Mouse (Mus musculus): ENCODE data around the gene Wif1. TPM values are rescaled to one million over a fixed set of nuclear protein-coding genes. Genes with fewer than 3 reads are reported as not detected.

Gene Wif1
- polyA plus RNA-seq, 1 experiment from 2014 or later, result 1.5 TPM

DNA sequence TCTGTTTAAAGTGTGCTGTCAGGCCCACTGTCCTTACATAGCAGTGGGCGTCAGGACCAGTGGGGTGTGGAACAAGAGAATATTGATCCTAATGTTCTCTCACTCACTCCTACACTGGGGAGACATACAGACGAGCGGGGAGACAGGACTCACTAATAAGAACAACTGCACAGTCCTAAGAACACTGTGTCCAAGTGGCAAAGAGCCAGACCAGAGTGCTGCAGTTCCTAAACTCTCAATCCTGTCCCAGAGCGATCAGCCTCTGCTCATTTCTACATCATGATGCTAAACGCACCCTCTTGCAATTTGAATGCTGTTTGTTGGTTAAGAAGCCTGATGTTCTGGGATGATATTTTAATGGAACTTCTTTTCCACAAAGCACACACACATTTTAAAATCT lies 54.9 kb downstream of the Wif1 start:
- no peaks in the 10 kb centered on the region for H3K9me3 ChIP-seq
- H3K27ac ChIP-seq, result no peak overlapping the region
- H3K36me3 ChIP-seq, result no peaks in the 10 kb centered on the region
- DNase-seq (ENCODE audit: low spot score), result no peak
- peaks cover 13% of the 10 kb centered on the region for H3K4me1 ChIP-seq (replicated peaks)
- no peak overlapping the region for H3K4me3 ChIP-seq
- WGBS, result 77% methylated on average over 5 of the region's 5 CpGs
- H3K27me3 ChIP-seq (ENCODE audit: insufficient read depth, poor library complexity, severe bottlenecking), result no peaks in the 10 kb centered on the region

DNA sequence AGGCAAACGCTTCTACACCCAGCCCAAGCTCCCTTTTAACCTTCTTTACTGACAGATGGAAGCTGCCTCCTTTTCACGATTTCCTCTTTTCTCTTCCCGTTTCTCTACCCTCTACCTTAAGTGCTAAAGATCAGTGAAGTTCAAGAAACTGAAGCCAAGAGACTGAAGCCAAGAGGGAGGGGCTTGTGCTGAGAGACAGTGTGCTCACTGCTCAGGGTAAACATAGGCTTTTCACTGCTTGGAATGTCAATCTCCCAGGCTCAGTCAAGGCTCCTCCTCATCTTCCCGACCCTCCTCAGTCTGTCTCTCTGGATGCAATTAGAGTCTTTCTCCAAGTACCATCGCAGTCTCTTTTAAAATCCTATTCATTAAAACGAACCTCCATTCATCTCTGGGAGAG lies 55.6 kb downstream of the Wif1 start:
- no peak for DNase-seq (ENCODE audit: low spot score)
- Histone ChIP-seq H3K27ac (no peak overlapping the region), H3K4me3 (0 out of 2 replicates have a peak overlapping the region, but pooled peaks have one; percentile 22), H3K9me3 (no peaks in the 10 kb centered on the region), H3K4me1 (replicated peaks) (peaks cover 13% of the 10 kb centered on the region), H3K36me3 (no peaks in the 10 kb centered on the region), H3K27me3 (ENCODE audit: insufficient read depth, poor library complexity, severe bottlenecking) (no peaks in the 10 kb centered on the region)
- WGBS, result 9% methylated on average over 6 of the region's 6 CpGs

DNA sequence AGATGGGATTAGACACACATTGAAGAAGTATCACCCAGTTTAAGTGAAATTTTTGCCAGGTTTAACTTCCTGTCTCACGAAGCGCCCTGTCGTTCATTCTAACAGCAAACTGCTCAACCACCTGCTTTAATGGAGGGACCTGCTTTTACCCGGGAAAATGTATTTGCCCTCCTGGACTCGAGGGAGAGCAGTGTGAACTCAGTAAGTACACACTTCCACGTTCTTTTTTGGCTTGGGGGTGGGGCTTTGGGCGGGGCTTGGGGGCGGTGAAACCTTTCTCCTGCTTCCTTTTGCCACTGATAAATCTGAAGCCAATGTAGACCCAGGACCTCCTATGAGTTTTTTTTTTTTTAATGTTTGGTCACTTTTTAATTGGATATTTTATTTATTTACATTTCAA lies 56.2 kb downstream of the Wif1 start:
- no peak overlapping the region for H3K27ac ChIP-seq
- 23% methylated on average over 8 of the region's 8 CpGs for WGBS
- H3K27me3 ChIP-seq (ENCODE audit: insufficient read depth, poor library complexity, severe bottlenecking), result no peaks in the 10 kb centered on the region
- H3K36me3 ChIP-seq, result no peaks in the 10 kb centered on the region
- no peak for DNase-seq (ENCODE audit: low spot score)
- no peak overlapping the region for H3K4me3 ChIP-seq
- no peaks in the 10 kb centered on the region for H3K9me3 ChIP-seq
- peaks cover 13% of the 10 kb centered on the region for H3K4me1 ChIP-seq (replicated peaks)

DNA sequence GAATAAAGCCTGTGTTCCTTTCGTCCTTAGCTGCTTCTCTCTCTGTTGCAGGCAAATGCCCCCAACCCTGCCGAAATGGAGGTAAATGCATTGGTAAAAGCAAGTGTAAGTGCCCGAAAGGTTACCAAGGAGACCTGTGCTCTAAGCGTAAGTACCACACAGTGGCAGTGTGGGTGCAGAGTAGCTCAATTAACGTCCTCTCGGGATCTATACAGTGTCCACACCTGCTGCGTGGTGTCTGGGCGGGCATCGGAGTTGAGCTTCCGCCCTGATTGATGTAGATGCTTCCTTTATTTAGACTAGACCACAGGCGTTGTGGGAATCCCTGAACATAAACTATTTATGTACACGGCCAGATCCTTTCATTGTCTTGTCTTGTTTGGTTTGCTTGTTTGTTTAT lies 62.2 kb downstream of the Wif1 start:
- Histone ChIP-seq H3K36me3 (no peaks in the 10 kb centered on the region), H3K4me1 (replicated peaks) (0 out of 2 replicates have a peak, but pooled peaks cover 5% of the 10 kb centered on the region), H3K9me3 (no peaks in the 10 kb centered on the region), H3K27ac (no peak overlapping the region), H3K27me3 (ENCODE audit: insufficient read depth, poor library complexity, severe bottlenecking) (peaks cover 8% of the 10 kb centered on the region; the same call in 1 of the 2 replicates), H3K4me3 (no peak overlapping the region)
- no peak for DNase-seq (ENCODE audit: low spot score)
- WGBS, result 67% methylated on average over 12 of the region's 12 CpGs

DNA sequence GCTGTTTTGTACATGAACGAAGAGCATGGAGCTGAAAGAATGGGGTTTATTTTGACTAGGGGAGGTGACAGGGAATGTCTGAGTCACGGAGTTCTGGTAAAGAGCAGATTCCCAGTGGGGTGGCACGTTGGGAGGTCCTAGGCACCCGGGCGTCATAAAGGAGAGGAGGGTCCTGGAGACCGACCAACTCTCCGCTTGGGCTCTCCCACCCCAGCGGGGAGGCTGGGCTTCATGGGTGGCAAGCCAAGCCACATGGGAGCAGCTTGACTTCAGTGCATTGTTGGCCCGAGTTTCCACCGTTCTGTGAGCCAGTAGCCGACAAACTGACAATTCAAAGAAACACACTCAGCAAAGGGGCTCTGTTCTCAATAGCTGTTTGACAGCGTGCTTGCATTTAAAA lies 64.5 kb downstream of the Wif1 start:
- 58% methylated on average over 12 of the region's 12 CpGs for WGBS
- Histone ChIP-seq H3K4me1 (replicated peaks) (0 out of 2 replicates have a peak, but pooled peaks cover 5% of the 10 kb centered on the region), H3K36me3 (no peaks in the 10 kb centered on the region), H3K9me3 (0 out of 2 replicates have a peak, but pooled peaks cover under 1% of the 10 kb centered on the region), H3K27me3 (ENCODE audit: insufficient read depth, poor library complexity, severe bottlenecking) (peaks cover 8% of the 10 kb centered on the region; the same call in 1 of the 2 replicates), H3K4me3 (no peak overlapping the region), H3K27ac (no peak overlapping the region)
- DNase-seq (ENCODE audit: low spot score), result no peak

DNA sequence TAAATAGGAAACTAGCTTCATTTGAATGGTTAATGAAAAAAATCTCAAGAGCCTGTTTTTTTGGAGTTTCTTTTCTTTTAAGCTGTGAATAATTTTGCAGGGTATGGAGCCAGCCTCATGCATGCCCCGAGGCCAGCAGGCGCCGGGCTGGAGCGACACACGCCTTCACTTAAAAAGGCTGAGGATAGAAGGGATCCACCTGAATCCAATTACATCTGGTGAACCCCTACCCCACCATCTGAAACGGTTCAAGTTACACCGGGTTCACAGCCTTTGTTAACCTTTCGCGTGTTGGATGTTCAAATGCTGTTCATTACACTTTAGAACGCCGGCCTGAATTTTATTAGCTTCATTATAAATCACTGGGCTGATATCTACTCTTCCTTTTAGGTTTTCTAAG lies 65.9 kb downstream of the Wif1 start:
- Histone ChIP-seq H3K36me3 (no peaks in the 10 kb centered on the region), H3K4me3 (no peak overlapping the region), H3K9me3 (peaks cover 6% of the 10 kb centered on the region; the same call in 1 of the 2 replicates), H3K4me1 (replicated peaks) (0 out of 2 replicates have a peak, but pooled peaks cover 5% of the 10 kb centered on the region), H3K27me3 (ENCODE audit: insufficient read depth, poor library complexity, severe bottlenecking) (peaks cover 8% of the 10 kb centered on the region; the same call in 1 of the 2 replicates), H3K27ac (no peak overlapping the region)
- WGBS, result 59% methylated on average over 11 of the region's 11 CpGs
- peak; percentile 47 for DNase-seq (ENCODE audit: low spot score)

DNA sequence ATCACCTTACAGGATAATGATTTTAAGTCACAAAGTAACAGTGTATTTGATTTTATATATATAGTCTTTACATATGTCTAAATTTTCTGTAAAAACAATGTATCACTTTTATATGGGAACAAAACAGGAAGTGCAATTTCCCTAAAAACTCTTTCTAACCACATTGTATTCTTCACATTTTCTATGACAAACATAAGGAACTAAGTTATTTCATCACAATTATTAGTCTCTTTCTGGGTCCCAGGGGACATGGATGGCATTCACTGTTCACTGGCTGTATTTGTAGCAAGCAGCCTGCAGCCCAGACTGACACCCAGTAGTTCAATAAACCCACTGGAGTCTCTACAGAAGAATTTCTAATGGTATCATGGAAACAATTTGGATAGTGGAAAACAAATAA lies 82.4 kb downstream of the Wif1 start:
- no peak for DNase-seq (ENCODE audit: low spot score)
- Histone ChIP-seq H3K4me1 (replicated peaks) (no peaks in the 10 kb centered on the region), H3K27me3 (ENCODE audit: insufficient read depth, poor library complexity, severe bottlenecking) (no peaks in the 10 kb centered on the region), H3K9me3 (peaks cover 6% of the 10 kb centered on the region; the same call in 1 of the 2 replicates), H3K4me3 (no peak overlapping the region), H3K27ac (no peak overlapping the region), H3K36me3 (no peaks in the 10 kb centered on the region)

DNA sequence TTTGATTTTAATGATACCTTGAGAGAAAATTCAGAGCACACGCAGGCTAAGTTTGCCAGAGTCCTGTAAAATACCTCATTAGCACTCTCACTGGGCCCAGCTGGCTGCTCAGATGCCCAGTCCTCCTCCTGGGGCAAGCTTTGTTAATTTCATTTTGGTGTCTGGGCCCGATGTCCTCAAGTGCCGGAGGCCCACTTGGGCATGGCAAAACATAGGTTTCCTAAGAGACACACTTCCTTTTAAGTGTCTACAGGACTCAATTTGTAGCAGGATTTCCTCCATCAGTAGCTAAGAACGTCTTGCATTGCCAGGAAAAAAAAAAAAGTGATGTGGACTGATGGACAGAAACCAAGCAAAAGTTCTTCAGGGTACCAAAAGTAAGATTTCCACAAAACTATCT lies 82.9 kb downstream of the Wif1 start:
- Histone ChIP-seq H3K36me3 (no peaks in the 10 kb centered on the region), H3K27ac (no peak overlapping the region), H3K27me3 (ENCODE audit: insufficient read depth, poor library complexity, severe bottlenecking) (no peaks in the 10 kb centered on the region), H3K9me3 (peaks cover 6% of the 10 kb centered on the region; the same call in 1 of the 2 replicates), H3K4me1 (replicated peaks) (no peaks in the 10 kb centered on the region), H3K4me3 (no peak overlapping the region)
- WGBS, result 77% methylated on average over 4 of the region's 4 CpGs
- DNase-seq (ENCODE audit: low spot score), result no peak

DNA sequence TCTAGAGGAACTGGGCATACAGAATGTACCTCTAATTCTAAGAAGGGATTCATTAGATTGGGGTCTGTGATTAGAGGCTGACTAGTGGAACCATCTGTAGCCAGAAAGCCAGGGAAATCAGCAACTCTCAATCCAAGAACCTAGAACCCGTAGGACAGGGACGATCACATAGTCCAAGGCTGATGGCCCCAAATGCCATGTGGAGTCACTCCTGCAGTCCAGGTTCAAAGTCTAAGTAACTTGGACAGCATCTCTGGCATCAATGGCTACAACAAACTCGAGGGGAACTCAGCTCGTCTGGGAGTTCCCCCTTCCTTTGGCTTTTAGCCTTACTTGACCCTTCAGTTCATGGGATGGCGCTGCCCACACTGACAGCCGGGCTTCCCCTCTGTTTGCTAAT lies 87.0 kb downstream of the Wif1 start:
- no peak overlapping the region for H3K27ac ChIP-seq
- no peak for DNase-seq (ENCODE audit: low spot score)
- no peaks in the 10 kb centered on the region for H3K36me3 ChIP-seq
- WGBS, result 91% methylated on average over 6 of the region's 6 CpGs
- no peaks in the 10 kb centered on the region for H3K9me3 ChIP-seq
- no peaks in the 10 kb centered on the region for H3K27me3 ChIP-seq (ENCODE audit: insufficient read depth, poor library complexity, severe bottlenecking)
- H3K4me3 ChIP-seq, result no peak overlapping the region
- no peaks in the 10 kb centered on the region for H3K4me1 ChIP-seq (replicated peaks)

DNA sequence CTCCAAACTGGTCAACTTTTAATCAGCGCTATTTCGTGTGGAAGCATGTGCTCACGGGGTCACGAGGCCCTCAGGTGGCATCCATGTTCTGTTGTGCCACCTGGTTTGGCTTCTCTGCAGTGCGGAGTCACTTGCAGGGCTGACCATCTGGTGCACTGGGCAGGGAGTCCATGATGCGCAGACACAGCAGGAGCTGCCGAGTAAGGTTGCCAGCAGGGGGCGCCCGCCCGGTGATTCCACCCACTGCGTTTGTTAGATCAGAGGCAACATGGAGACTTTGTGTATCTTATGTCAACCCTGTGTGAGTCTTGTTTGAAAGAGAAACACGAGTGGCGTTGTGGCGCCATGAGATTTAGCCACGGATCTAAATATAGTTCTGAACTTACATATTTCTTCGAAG lies 90.7 kb downstream of the Wif1 start:
- Histone ChIP-seq H3K4me3 (no peak overlapping the region), H3K27ac (no peak overlapping the region), H3K9me3 (no peaks in the 10 kb centered on the region), H3K27me3 (ENCODE audit: insufficient read depth, poor library complexity, severe bottlenecking) (no peaks in the 10 kb centered on the region), H3K36me3 (no peaks in the 10 kb centered on the region), H3K4me1 (replicated peaks) (peaks cover 4% of the 10 kb centered on the region; the same call in 1 of the 2 replicates)
- 90% methylated on average over 16 of the region's 16 CpGs for WGBS
- no peak for DNase-seq (ENCODE audit: low spot score)

DNA sequence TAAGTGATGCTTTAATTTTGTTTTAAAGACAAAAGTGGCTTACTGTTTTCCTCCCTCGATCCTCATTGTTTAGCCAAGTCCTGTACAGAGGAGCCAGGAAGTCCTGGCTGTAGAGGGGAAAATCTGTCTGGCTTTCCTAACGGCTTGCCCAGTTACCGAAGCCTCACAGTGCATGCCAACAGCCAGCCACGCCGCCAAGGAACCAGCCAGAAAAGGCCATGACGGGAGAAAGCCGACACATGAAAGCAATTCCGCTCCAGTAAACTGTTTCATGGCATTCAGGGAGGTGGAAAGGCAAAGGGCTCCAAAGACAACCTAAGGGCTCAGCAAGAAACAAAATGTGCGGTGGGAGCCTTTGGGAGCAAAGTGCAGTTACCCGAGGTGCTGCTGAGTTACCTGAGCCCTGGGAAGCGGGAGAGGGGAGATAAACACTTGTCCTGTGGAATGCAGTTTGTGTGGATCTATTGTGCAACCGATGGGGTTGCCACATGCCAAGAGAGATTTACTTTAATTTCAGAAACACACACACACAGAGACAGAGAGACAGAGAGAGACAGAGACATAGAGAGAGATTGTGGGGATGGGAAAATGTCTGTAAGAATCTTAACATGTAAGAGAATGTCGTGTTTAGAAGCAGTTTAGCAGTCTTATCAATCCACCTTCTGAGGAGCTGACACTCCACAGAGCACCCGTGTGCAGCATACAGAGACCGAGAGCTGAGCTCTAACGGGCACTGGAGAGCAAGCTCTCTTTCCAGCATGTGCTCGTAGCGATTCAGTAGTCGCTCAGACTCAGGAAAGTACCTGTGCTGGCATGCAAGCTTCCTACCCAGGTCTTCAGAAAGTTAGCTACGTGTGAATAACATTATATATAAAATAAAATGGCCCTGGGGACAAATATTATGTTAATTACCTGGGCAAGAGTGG lies 95.5 kb downstream of the Wif1 start:
- DNase-seq (ENCODE audit: low spot score), result no peak
- Histone ChIP-seq H3K4me3 (no peak overlapping the region), H3K9me3 (no peaks in the 10 kb centered on the region), H3K27me3 (ENCODE audit: insufficient read depth, poor library complexity, severe bottlenecking) (no peaks in the 10 kb centered on the region), H3K4me1 (replicated peaks) (peaks cover 4% of the 10 kb centered on the region; the same call in 1 of the 2 replicates), H3K27ac (no peak overlapping the region), H3K36me3 (no peaks in the 10 kb centered on the region)
- WGBS, result 77% methylated on average over 20 of the region's 20 CpGs

Measured in hindbrain, embryonic 10.5 days (tissue).